In the genomic region with DNA sequence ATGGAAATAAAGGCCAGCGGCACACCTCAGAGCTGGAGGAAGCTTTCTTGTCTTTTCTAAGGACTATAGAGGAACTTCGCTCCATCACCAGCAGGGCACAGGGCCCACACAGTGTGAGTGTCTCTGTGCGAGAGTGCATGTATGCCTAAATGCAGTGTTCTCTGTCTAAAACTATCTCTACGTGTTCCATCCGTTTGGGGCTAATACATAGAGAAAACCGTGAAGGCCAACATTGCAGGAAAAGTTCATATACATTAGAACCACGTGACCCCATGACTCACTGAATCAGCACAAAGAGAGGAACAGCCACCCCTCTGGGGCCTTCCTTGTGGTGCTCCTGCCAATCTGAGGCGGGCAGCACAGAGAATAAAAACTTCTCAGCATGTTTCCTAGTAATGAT, we compare ENCODE assay signal across 14 mouse cellular contexts.
DNase-seq lines count a peak whose midpoint lies in the region; ATAC-seq and TF ChIP-seq lines count a peak whose summit lies in the region.
"Had no signal": no experiment of that assay in that cellular context is flagged by ENCODE, and none has a peak within 500 bp of the region (broad histone marks: within the 10 kb centered on the region; RNA-seq: fewer than 3 reads in every experiment).

No protein-coding gene starts in this region.

- no peak for ATAC-seq in limb, embryonic 11.5 days (ENCODE audit: insufficient number of reproducible peaks, low FRiP score, low TSS enrichment, low read depth)

- 80% methylated on average over 8 of the region's 8 CpGs for WGBS in limb, embryonic 11.5 days

- peak; percentile 12 for DNase-seq in 3T3-L1 (ENCODE audit: low read depth, low spot score)
- peak; percentile 69 for DNase-seq in brain, embryonic 14.5 days (ENCODE audit: low read depth)
- no peak for DNase-seq in limb, embryonic 11.5 days (ENCODE audit: low spot score)
- DNase-seq in neural tube, embryonic 10.5 days (ENCODE audit: extremely low spot score, low spot score), result peak; percentile 22
- no peak for DNase-seq in layer of hippocampus, adult 18-20 months (ENCODE audit: low spot score in 2 of 2)
- no peak for DNase-seq in cerebellum, adult 11-12 months
- no peak for DNase-seq in heart, adult 8-10 months (ENCODE audit: low spot score)
- DNase-seq: adrenal gland, postnatal 25 days; heart, adult 2 months; heart, postnatal 36 days; kidney, adult 9 months; right cerebral cortex, postnatal 25 days; thymus, postnatal 4 days had no signal

- peak; percentile 31; the same call in 1 of the 2 replicates for TF ChIP-seq CTCF in brain, embryonic 14.5 days (IDR thresholded peaks at IDR 0.05; ENCODE audit: borderline replicate concordance, extremely low read depth, insufficient read depth, insufficient read length)

- TF ChIP-seq POLR2A in brain, embryonic 14.5 days (IDR thresholded peaks at IDR 0.05; ENCODE audit: borderline replicate concordance, extremely low read depth, insufficient read depth, insufficient read length, poor library complexity, severe bottlenecking), result no peak

- H3K27me3 ChIP-seq in limb, embryonic 11.5 days (ENCODE audit: control insufficient read depth, insufficient read depth, low read length), result no peaks in the 10 kb centered on the region
- H3K27me3 ChIP-seq: embryonic facial prominence, embryonic 15.5 days had no signal

- H3K4me1 ChIP-seq in limb, embryonic 11.5 days (ENCODE audit: control insufficient read depth, insufficient read depth, low read length), result peaks cover 9% of the 10 kb centered on the region

- H3K9ac ChIP-seq in limb, embryonic 11.5 days (ENCODE audit: low read length), result no peak overlapping the region
- H3K9ac ChIP-seq: embryonic facial prominence, embryonic 15.5 days had no signal

- no peak overlapping the region for H3K4me3 ChIP-seq in limb, embryonic 11.5 days (ENCODE audit: low read depth, low read length)
- H3K4me3 ChIP-seq: embryonic facial prominence, embryonic 15.5 days; heart, adult 2 months had no signal

- H3K9me3 ChIP-seq in limb, embryonic 11.5 days (ENCODE audit: control insufficient read depth, low read length), result no peaks in the 10 kb centered on the region
- H3K9me3 ChIP-seq: embryonic facial prominence, embryonic 15.5 days had no signal

- peak overlapping the region; percentile 39; the same call in 1 of the 2 replicates for H3K27ac ChIP-seq in limb, embryonic 11.5 days (replicated peaks; ENCODE audit: low read depth, low read length)
- H3K27ac ChIP-seq: embryonic facial prominence, embryonic 15.5 days; heart, adult 2 months had no signal

- H3K4me2 ChIP-seq in limb, embryonic 11.5 days (ENCODE audit: low read depth, severe bottlenecking), result no peak overlapping the region
- H3K4me2 ChIP-seq: embryonic facial prominence, embryonic 15.5 days had no signal

- no peaks in the 10 kb centered on the region for H3K36me3 ChIP-seq in limb, embryonic 11.5 days (ENCODE audit: control insufficient read depth, insufficient read depth, low read length)
- H3K36me3 ChIP-seq: embryonic facial prominence, embryonic 15.5 days had no signal

Comparison
In these comparisons a context has a peak if more than half of its experiments do, and no peak if none do; other contexts are left out.
1. DNase-seq: peak in 3T3-L1 (single experiment), brain, embryonic 14.5 days (single experiment) and neural tube, embryonic 10.5 days (single experiment); none in limb, embryonic 11.5 days (single experiment), layer of hippocampus, adult 18-20 months (0 of 2), cerebellum, adult 11-12 months (single experiment) and heart, adult 8-10 months (single experiment).